Mouse (Mus musculus) frontal cortex, postnatal 25 days (tissue): Measurements from ENCODE around the gene 4931406C07Rik.

Source experiments
- DNase-seq, 2 experiments: peaks; one replicate each; pipeline ENCODE4 v3.0.0; 2022; ENCODE audit warnings: low spot score in 2 of 2

Gene 4931406C07Rik

DNA sequence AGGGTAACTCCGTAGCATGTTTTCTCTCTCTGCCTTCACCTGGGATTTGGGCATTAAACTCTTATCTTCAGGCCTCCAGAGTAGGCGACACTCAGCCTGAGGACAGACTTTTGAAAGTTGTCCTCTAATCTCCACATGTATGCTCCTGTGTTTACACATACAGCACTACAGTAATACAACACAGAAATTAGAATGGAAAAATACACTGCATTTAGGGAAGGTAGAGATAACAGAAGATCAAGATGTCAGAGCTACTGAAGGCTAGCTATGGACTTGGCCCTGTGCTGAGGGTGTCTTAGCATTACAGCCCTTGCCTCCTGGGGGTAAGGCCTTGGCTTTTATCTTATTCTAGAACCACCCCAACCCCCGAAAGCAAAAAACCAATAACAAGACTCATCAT, 17.8 kb downstream of the 4931406C07Rik start:
- no peak for DNase-seq

DNA sequence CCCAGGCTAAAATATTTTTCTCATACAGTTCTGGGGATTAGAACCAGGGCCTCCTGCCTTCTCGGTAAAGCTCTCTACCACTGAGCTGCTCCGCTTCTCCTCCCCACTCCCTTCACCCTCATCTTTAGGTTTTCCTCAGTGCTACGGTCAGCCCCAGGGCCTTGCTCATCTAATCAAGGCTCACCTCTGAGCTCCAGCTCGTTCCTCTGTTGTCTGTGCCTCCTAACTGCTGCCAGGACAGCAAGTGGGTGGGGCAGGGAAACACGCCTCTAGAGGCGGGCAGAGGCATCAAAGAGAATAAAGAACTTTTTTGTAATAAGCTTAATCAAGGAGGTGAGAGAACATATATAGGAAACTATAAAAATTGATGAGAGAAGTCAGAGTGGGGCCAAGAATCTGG, 18.4 kb downstream of the 4931406C07Rik start:
- DNase-seq, result no peak

DNA sequence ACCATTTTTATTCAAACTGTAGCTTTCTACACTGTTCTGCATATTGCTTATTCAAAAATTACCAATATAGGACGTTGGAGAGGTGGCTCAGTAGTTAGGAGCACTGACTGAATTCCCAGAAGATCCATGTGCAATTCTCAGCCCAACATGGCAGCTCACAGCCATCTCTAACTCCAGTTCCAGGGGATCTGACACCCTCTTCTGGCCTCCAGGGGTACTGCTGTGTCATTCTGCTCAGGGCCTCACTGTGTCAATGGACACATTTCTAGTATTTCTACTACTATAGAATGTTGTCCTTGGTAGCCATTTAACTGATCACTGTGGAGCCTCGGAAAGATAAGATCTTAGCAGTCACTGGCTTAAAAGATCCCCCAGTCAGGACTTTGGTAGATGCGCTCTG, 20.8 kb downstream of the 4931406C07Rik start:
- no peak for DNase-seq

DNA sequence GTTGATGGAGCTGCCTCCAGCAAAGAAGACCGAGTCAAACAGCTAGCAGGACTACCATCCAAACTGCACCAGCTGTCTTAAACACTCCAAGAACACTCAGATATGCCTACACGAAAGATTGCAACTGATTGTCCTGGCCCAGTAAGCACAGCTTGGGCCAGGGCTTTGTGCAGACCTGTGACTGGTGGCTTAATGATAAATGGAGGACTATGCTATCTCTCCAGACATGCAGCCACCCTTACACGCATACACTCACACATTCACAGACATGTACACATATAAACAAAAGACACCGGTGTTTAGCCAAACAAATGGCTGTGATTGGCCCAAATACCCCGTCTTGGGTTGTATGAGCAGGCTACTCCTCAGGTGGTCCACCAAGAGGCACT, 25.8 kb downstream of the 4931406C07Rik start:
- DNase-seq, result no peak

DNA sequence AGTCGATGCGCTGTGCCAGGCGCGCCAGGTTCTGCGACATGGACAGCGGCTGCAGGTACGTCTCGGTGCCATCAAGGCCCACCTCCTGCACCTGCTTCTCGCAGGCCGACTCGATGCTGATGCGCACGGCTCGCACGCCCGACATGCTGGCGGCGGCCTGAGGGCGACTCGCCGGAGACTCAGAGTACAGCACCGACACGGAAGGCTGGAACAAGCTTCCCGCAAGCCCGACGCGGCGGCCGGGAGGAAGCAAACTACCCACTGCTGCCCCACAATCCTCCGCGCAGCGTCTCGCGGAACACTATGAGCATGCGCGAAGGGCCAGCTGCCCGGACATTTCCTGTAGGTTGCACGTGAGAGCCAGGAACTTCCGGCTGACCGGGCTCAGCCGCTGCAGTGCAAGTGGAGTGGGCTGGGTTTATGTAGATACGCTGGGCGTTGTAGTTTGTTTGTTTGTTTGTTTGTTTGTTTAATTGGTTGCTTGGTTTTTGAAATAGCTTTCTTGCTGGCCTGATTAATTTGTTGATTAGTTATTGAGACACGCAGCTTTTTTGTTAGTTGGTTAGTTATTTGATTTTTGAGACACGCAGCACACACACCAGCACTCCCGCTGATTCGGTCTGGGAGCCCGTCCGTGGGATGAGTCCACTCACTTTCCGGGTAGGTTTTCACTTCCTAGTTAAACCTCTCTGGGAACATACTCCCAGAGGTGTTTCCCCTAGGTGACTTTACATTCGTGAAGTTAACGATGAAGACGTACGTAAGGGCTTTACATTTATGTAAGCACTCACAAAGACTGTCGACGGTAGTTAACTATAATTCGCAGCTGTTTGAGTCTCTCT, 26.4 kb downstream of the 4931406C07Rik start, which contains the start of gene Med17:
TSS of gene Med17 (minus strand) at position 283 of the 842 bp plus-strand sequence.
- peak; percentile 82 to 92 for DNase-seq

DNA sequence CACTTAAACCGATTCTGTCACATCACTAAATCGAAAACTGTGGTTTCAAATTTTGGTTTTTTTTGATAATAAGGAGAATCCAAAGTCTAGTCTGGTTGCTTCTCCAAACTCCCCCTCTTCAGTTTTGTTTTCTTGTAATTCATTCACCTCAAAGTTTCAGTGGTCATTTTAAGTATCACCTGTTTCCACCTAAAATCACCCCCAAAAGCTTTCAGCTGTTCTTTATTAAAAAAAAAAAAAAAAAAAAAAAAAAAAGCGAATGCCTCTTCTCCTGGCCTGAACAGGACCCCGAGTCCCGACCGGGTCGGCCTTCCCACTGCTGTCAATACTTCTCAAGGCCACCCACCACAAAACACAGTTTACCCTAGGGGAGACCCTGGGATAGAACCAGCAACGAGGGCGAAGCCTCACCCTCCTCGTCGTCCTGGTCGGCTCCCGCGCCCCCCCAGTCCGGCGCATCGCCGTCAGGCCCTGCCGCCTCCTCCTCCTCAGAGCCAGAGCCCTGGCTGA, 27.1 kb downstream of the 4931406C07Rik start:
- DNase-seq, result no peak

DNA sequence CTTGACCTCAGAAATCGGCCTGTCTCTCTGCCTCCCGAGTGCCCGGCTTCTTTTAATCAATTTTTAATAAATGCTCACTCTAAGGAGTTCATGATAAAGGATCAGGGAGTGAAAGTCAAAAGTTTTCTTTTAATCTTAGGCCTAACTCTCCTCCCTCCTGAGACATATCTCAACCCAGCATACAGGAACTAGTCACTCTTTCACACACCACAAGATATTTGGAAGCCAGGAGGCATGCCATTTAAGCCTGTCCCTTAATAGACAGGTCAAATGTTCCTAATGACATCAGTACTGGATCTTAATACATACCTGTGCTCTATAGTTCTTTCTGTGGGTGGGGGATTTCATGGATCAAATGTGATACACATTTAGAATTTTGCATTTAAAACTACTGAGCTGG, 27.9 kb downstream of the 4931406C07Rik start:
- DNase-seq, result no peak

DNA sequence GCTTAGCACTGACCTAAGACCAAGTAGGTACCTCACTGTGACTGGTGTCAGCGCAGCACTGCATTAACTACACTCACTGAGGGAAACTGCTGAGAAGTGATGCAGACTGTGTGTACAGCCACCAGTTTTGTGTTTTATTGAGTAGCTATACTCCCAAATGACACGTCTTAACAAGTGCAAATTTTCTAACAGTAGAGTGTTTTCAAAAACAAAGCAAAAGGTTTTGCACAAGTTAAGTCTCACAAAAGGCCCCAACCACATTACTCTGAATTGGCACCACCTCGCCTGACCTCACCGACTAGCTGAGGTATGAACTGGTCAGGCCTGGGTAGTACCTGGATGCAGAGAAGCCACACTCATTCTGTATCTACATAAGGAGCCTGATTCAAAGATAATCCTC, 29.4 kb downstream of the 4931406C07Rik start:
- no peak for DNase-seq

DNA sequence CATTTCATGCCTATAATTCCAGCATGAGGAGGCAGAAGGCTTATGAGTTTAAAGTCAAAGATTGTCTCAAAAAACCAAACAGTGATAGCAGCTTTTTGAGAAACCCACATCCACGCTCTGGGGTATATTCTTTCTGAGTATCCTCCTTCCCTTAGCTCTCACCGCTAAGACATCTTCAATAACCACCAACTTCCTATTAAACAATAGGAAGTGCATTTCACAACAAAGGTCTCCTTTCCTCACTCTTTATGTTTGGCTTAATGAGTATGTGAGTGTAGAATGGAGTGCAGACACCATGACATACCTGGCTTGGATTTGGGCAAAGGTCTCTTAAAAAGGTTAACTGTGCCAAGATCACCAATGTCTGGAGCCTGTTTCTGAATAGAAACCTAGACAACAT, 32.3 kb downstream of the 4931406C07Rik start:
- DNase-seq, result no peak

DNA sequence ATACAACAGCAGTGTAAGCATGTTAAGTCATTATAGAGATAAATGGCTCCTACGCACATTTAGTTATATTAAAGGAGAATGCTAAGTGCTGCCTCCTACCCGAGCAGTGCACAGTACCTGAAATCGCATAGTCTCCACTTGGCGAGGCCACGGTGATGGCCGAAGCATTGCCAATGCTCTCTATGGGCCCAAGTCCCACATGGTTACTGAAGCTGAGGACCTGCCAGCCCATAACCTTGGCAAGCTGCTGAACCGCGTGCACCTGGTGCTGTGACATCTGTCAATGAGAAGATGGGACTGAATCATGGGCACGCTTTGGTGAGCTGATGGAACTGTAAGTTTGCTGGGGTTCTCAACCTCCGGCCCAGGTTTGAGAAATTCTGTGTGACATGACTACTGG, 42.8 kb downstream of the 4931406C07Rik start:
- DNase-seq, result no peak

DNA sequence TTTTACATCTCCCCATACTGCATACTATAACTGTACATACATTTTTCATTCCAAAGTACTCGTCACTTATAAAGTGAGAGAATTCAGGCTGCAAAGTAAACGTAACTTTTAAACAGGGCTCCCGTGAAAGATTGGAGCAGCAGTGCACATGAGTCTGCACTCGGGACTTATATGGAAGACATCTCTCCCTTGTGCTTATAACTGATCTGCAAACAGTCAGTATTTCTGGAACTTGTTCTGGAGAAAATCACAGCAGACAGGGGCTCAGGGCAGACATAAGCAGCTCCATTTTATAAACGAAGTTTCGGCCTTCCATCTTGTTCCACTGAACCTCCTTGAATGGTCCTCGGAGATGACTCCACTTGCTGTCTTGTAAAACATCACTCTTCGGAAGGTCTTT, 44.3 kb downstream of the 4931406C07Rik start:
- no peak for DNase-seq

DNA sequence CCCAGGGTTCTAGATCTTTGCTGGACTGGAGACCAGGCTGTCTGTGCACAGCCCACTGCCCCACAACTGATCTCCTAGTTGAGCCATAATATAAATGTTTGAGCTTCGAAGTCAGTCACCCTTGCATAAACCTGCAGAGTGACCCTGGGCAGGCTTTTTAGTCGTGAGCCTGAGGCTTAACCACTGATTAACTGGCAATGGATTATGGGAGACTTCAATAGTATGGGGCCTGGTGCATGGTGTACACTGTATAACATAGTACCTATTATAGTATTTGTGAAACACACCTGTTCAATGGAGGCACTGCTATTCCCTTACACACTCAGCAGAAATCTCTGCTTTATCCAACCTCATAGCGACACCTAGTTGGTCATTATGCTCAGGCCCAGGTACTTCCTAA, 50.0 kb downstream of the 4931406C07Rik start:
- no peak for DNase-seq

DNA sequence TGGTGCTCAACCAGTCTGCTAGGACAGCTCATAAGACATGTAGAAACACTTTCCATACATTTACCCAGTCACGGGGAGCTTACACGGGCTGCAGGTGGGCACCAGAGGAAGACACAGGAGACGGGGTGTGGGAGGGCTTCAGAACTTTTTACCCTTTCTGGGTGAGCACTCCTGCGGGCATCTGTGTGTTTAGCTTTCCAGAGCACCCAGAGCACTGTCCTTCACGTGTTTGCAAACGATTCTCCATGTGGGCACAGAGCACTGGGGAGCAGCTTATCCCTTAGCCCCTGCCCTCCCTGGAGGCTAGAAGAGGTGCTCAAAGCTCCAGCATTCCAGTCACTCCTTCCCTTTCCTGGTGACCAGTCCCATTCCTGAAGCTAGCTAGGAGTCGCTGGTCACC, 51.7 kb downstream of the 4931406C07Rik start:
- DNase-seq, result no peak

DNA sequence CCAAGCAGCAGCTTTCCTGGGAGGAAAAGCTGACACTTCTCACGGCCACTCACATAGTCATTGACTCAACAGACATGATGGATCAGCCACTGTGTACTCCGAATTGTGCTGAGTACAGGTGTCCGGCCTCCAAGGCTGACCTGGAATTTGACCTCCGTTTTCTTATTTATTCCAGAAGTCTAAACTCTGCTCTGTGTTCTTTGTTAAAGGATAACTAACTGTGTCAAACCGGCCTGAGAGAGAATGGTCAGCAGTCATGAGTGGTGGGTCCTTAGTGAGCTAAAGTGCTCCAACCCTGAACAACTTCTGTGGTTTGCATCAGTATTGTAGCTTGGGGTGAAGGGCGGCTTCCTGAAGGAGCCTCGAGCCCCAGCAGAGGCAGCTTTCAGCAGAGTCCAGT, 54.1 kb downstream of the 4931406C07Rik start:
- DNase-seq, result no peak

DNA sequence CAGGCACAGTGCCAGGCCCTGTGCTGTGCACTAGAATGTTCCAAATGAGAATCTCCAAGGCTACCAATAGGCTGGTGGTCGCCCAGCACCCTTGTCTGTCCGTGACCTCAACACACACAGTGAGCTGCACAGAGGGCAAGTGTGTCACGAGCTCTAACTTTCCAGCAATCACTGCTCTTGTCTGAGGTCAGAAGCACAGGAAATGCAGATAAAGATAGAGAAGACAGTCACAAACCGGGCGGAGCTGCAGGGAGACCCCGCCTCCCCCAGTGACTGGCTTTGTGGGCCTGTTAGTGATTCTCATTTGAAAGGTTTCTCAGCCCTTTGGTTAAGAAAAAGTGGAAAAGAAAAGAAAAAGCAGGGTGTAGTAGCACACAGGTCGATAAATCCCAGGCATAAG, 55.9 kb downstream of the 4931406C07Rik start:
- DNase-seq, result no peak

DNA sequence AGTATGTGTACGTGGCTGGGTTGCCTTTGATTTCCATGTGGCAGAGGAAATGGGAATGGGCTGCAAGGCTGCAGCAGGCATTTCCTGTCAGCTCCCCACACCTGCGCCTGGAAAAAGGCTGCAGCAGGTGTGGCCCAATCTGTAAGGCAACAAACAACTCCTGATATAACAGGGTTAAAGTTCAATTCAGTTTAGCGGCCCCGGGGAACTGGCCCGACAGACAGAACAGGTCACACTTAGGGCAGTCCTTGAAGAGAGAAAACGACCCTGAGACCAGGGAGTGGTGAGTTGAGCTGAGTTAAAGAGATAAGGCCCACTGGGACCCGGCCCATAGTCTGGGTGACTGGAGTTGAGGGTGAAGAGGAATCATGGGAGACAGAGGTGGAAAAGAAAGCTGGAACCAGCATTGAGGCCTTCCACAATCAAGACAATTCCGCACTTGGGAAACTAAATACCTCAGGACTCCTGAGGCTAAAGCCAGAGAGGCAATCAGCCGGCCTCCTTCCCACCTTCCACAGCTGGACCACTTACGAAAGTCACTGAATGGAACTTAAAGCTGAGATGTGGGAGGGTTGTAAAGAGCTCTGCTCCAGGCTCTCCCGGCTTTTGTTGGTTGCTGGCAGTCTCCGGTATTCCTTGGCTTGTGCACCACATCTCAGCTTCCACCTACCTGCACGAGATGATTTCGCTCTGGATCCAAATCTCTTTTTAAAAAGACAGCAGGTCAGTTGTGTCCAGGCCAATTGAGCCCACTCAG, 60.8 kb downstream of the 4931406C07Rik start:
- no peak for DNase-seq

DNA sequence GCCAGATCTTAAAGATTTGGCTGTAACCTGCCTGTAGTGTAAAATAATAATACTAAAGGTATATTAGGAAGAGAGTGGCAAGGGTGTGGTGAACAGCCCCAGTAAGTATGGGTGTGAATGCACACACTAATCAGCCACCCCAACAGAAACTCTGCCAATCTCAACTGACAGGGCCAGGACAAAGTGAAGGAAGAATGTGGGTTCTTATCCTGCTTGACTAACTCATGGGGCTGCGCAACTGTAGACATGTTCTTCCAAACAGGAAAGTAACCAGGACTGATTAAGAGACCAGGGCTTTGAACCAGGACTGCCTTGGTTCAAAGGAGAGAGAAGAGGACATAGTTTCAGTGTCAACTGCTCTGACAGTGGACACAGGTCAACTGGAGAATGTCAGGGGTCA, 64.1 kb downstream of the 4931406C07Rik start:
- no peak for DNase-seq

DNA sequence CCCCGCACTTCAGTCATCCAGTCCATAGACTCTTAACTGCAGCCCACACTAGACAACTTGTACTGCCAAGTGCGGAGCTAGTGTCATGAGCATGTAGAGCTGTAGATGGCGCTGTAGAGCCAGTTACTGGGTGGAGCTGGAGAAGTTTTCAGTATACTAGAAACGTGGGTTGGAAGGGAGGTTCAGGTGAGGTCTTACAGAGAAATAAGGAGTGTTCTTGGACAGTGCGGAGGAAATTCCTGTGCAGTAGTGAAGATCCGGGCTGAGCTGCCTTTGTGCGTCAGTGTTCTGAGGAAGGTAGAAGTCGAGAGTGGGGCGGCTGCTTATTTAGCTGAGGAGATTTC, 64.7 kb downstream of the 4931406C07Rik start:
- DNase-seq, result no peak

DNA sequence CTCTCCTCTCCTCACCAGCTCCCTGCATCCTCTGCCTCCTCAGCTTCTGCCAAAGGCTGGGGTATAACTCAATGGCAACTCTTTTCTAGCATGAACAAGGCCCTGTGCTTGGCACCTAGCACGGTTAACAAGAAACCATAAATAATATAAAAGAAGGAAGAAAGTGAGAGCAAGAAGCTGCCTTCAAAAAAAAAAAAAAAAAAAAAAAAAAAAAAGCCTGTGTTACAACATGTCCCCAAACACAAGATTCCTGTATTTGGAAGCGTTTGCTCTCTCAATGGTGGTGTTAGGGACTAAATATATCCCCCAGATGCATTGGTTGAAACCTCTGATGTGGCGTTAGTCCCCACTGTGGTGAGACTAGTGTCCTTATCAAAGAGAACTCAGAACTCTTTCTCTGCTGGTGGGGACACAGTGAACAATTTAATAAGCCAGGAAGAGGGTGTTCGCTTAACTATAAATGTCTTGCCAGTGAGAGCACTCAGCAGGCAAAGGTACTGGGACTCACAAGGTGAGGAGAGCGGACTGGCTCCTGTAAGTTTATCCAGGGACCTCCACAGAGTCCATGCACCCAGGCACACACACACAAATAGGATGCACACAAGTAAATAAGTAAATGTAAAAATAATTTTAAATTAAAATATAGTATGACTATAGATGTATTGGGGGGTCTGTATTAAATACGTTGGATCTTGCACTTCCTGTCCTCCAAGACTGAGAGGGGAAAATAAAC, 65.2 kb downstream of the 4931406C07Rik start:
- no peak for DNase-seq

DNA sequence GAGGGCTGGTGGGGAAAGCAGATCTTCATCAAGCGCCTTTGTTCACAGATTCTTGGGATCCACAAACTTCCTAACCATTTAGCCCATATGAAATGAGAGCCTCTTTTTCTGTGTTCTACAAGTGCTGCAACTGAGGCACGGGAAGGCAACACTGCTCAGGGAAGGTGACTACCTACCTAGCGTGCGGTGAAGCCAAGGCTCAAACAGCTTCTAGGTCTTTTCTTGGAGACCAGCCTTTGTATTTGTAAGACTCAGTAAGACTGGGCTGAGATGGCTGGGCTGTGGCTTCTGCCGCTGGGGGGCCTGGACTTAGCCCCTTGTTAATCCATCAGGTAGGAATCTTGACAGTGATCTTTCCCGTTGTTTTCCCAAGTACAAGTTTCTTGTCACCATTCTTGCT, 66.2 kb downstream of the 4931406C07Rik start:
- no peak for DNase-seq

DNA sequence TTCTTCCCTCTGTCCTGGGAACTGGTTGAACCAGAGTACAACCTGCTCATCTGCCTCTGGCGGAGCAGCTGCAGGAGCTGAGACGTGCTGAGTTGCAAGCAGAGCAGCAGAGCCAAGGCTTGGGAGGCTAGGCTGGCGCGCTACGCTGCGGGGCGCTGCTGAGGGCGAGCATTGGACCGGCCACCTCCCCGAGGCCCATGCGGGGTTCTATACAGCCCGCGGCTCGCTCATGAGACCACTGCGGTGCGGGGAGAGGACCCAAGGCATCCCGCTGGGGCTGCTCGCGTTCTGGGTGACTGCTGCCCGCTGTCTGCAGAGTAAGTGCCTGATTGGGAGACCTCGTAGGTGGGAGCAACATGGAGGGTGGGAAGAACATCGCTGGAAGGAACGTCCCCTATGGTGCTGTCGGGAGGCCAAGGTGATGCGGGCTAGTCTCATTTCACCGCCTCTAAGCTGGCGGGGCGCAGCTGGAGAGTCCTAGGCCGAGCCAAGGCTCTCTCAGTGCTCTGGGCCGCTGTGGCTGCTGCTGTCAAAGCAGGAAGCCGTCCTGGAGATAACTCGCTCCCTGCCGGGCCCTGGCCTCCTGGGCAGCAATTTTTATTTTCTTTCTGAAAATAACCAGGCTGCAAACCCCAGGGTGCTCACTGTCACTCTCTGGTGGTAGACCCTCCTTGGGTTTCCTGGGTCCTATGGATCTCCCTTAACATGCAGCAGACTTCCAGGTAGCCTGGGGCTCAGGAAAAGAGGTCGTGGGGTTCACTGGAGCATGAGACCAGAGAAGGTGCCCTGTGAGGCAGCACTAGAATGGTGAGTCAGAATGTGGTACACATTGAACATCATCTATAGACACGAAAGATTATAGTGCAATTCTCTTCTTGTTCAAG, 67.0 kb downstream of the 4931406C07Rik start, which contains the start of gene Vstm5:
TSS of gene Vstm5 (plus strand) at position 4 of the 884 bp plus-strand sequence.
- DNase-seq, result peak; percentile 21 to 28
